Comparison of ENCODE assay signal across 14 mouse cellular contexts in the genomic region with DNA sequence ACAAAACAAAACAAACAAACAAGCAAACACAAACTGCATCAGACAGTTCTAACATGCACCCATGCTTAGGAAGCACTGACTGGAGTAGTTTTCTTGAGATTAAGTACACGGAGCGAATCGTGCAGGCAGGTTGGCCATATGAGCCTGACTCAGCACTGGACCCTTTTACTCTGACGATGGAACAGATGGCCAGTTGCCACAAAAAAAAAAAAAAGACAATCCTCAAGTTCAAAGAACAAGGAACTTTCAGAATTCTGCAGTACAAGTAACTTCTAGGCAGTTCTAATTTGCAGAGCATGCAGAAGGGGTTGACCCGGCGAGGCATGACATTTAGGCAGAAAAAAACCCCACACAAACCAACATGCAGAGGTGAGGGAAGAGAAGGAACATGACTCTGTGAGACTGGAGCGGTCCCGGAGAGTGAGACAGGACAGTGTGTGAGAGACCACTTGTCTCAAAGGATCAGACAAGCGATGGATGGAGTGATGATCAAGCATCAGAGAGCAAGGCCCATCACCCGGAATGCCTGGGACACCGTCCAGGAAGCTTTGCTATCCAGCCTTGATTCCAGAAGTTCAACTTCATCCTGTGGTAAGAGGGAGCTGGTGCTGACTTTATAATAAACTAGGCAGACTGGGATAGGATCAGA.
DNase-seq lines count a peak whose midpoint lies in the region; ATAC-seq and TF ChIP-seq lines count a peak whose summit lies in the region.
"Had no signal": no experiment of that assay in that cellular context is flagged by ENCODE, and none has a peak within 500 bp of the region (broad histone marks: within the 10 kb centered on the region; RNA-seq: fewer than 3 reads in every experiment).

No protein-coding gene starts in this region.

- peak overlapping the region; percentile 7; the same call in 1 of the 2 replicates for H3K27ac ChIP-seq in lung, embryonic 14.5 days (ENCODE audit: low read depth)
- H3K27ac ChIP-seq in MEL (ENCODE audit: control insufficient read depth, low read depth, low read length) = no peak overlapping the region
- H3K27ac ChIP-seq in kidney, embryonic 16.5 days (ENCODE audit: low read length) = 0 out of 2 replicates have a peak overlapping the region, but pooled peaks have one; percentile 4
- peak overlapping the region; percentile 68; the same call in 1 of the 2 replicates for H3K27ac ChIP-seq in limb, embryonic 13.5 days
- H3K27ac ChIP-seq: forebrain, embryonic 12.5 days; hindbrain, embryonic 14.5 days had no signal

- H3K36me3 ChIP-seq in lung, embryonic 14.5 days (ENCODE audit: insufficient read depth) = no peaks in the 10 kb centered on the region
- H3K36me3 ChIP-seq in MEL (ENCODE audit: control insufficient read depth in 1 of 2, insufficient read depth in 2 of 2, low read length in 2 of 2) = peaks cover 0 to 3% of the 10 kb centered on the region in 2 experiments; a peak in 1 of 4 replicates
- H3K36me3 ChIP-seq in kidney, embryonic 16.5 days (ENCODE audit: insufficient read depth, low read length) = no peaks in the 10 kb centered on the region
- H3K36me3 ChIP-seq in limb, embryonic 13.5 days = no peaks in the 10 kb centered on the region
- H3K36me3 ChIP-seq: forebrain, embryonic 12.5 days had no signal

- no peak for TF ChIP-seq RAD21 in MEL (IDR thresholded peaks at IDR 0.05; ENCODE audit: low read depth, low read length)

- H3K79me2 ChIP-seq in MEL (ENCODE audit: control insufficient read depth, insufficient read depth, low read length, poor library complexity) = no peaks in the 10 kb centered on the region

- no peak for TF ChIP-seq POLR2A in MEL (IDR thresholded peaks at IDR 0.05; ENCODE audit: control insufficient read depth in 1 of 2, insufficient read depth in 1 of 2, low read depth in 1 of 2, low read length in 2 of 2, poor library complexity in 1 of 2)

- H3K4me1 ChIP-seq in lung, embryonic 14.5 days (ENCODE audit: insufficient read depth) = peaks cover 40% of the 10 kb centered on the region
- H3K4me1 ChIP-seq in MEL (ENCODE audit: control insufficient read depth in 1 of 2, insufficient read depth in 2 of 2, low read length in 2 of 2) = peaks cover 0 to 18% of the 10 kb centered on the region in 2 experiments; a peak in 2 of 4 replicates
- peaks cover 25% of the 10 kb centered on the region for H3K4me1 ChIP-seq in kidney, embryonic 16.5 days (ENCODE audit: insufficient read depth, low read length)
- H3K4me1 ChIP-seq in limb, embryonic 13.5 days = peaks cover 65% of the 10 kb centered on the region
- H3K4me1 ChIP-seq: forebrain, embryonic 12.5 days had no signal

- H3K27me3 ChIP-seq in lung, embryonic 14.5 days (ENCODE audit: insufficient read depth, low read length) = no peaks in the 10 kb centered on the region
- H3K27me3 ChIP-seq in MEL (ENCODE audit: control insufficient read depth in 1 of 2, insufficient read depth in 2 of 2, low read length in 2 of 2) = no peaks in the 10 kb centered on the region
- no peaks in the 10 kb centered on the region for H3K27me3 ChIP-seq in kidney, embryonic 16.5 days (ENCODE audit: insufficient read depth, low read length)
- H3K27me3 ChIP-seq in limb, embryonic 13.5 days = no peaks in the 10 kb centered on the region
- H3K27me3 ChIP-seq: forebrain, embryonic 12.5 days had no signal

- intact Hi-C loops in heart, postnatal 36 days (cut with DNase I) = no loop called here

- no peaks in the 10 kb centered on the region for H3K9me3 ChIP-seq in lung, embryonic 14.5 days (ENCODE audit: low read depth, low read length)
- no peaks in the 10 kb centered on the region for H3K9me3 ChIP-seq in MEL (replicated peaks; ENCODE audit: insufficient read depth, low read length)
- no peaks in the 10 kb centered on the region for H3K9me3 ChIP-seq in kidney, embryonic 16.5 days (ENCODE audit: low read length)
- no peaks in the 10 kb centered on the region for H3K9me3 ChIP-seq in limb, embryonic 13.5 days
- H3K9me3 ChIP-seq: forebrain, embryonic 12.5 days had no signal

- no peak overlapping the region for H3K4me2 ChIP-seq in lung, embryonic 14.5 days
- H3K4me2 ChIP-seq in kidney, embryonic 16.5 days (replicated peaks; ENCODE audit: low read depth, low read length) = no peak overlapping the region
- H3K4me2 ChIP-seq in limb, embryonic 13.5 days (replicated peaks) = peak overlapping the region; percentile 7; the same call in 1 of the 2 replicates
- H3K4me2 ChIP-seq: forebrain, embryonic 12.5 days; hindbrain, embryonic 14.5 days had no signal

- no peak for TF ChIP-seq EP300 in MEL (IDR thresholded peaks at IDR 0.05; ENCODE audit: low read depth in 1 of 2, low read length in 2 of 2)

- ATAC-seq in lung, embryonic 14.5 days (ENCODE audit: insufficient read depth) = peak; percentile 66
- no peak for ATAC-seq in kidney, embryonic 16.5 days (ENCODE audit: low FRiP score, low TSS enrichment)
- no peak for ATAC-seq in limb, embryonic 13.5 days (ENCODE audit: low FRiP score, low read depth)

- no peak for TF ChIP-seq CTCF in lung, embryonic 14.5 days (IDR thresholded peaks at IDR 0.05; ENCODE audit: low read depth)
- no peak for TF ChIP-seq CTCF in MEL (IDR thresholded peaks at IDR 0.05 in 2 of 3, conservative IDR thresholded peaks at IDR 0.05 in 1 of 3; ENCODE audit: control insufficient read depth in 1 of 3, insufficient read depth in 1 of 3, low read depth in 2 of 3, low read length in 3 of 3, poor library complexity in 1 of 3, severe bottlenecking in 1 of 3)

- DNase-seq in lung, embryonic 14.5 days = peak; percentile 84
- no peak for DNase-seq in lung, postnatal 25 days (ENCODE audit: low spot score)
- no peak for DNase-seq in MEL (ENCODE audit: low read depth, low spot score)
- DNase-seq in adrenal gland, postnatal 14 days = no peak
- no peak for DNase-seq in heart, postnatal 36 days
- no peak for DNase-seq in frontal cortex, postnatal 25 days (ENCODE audit: low spot score in 2 of 2)
- DNase-seq: adrenal gland, adult 8-10 months; B cell, adult 2 months; cerebellum, postnatal 10 days; embryo, embryonic 11 days had no signal

- 44% methylated on average over 11 of the region's 11 CpGs for WGBS in lung, embryonic 14.5 days
- WGBS in kidney, embryonic 16.5 days = 61% methylated on average over 11 of the region's 11 CpGs
- 56% methylated on average over 11 of the region's 11 CpGs for WGBS in limb, embryonic 13.5 days

- H3K4me3 ChIP-seq in lung, embryonic 14.5 days (ENCODE audit: low read depth, low read length) = no peak overlapping the region
- no peak overlapping the region for H3K4me3 ChIP-seq in MEL (ENCODE audit: control insufficient read depth in 1 of 2, insufficient read depth in 1 of 2, low read depth in 2 of 2, low read length in 2 of 2)
- H3K4me3 ChIP-seq in kidney, embryonic 16.5 days (ENCODE audit: low read length) = no peak overlapping the region
- H3K4me3 ChIP-seq in limb, embryonic 13.5 days = no peak overlapping the region
- H3K4me3 ChIP-seq: forebrain, embryonic 12.5 days had no signal

- no peak overlapping the region for H3K9ac ChIP-seq in lung, embryonic 14.5 days
- no peak overlapping the region for H3K9ac ChIP-seq in MEL (ENCODE audit: control insufficient read depth, low read depth, low read length, poor library complexity, severe bottlenecking)
- H3K9ac ChIP-seq in kidney, embryonic 16.5 days (replicated peaks; ENCODE audit: low read length) = no peak overlapping the region
- no peak overlapping the region for H3K9ac ChIP-seq in limb, embryonic 13.5 days
- H3K9ac ChIP-seq: forebrain, embryonic 12.5 days; hindbrain, embryonic 14.5 days had no signal

TF ChIP-seq in MEL, 35 proteins besides CTCF, POLR2A, EP300 and RAD21:
- TF ChIP-seq TCF12 (IDR thresholded peaks at IDR 0.05; ENCODE audit: low read depth, low read length) = no peak
- TF ChIP-seq ZNF384 (IDR thresholded peaks at IDR 0.05; ENCODE audit: low read depth, low read length) = 0 out of 2 replicates have a peak, but pooled peaks have one; percentile 28
